Mouse (Mus musculus) liver, embryonic 13.5 days (tissue): ENCODE results near the gene Fam83g. TPM values are rescaled to one million over a fixed set of nuclear protein-coding genes. Genes with fewer than 3 reads are reported as not detected.

Experiments
- ATAC-seq: fragments of 200-750 bp; cut with Nextera tagmentation; 2 replicates; pipeline ENCODE4 v1.8.0; 2017; ENCODE audit warnings: low read depth, mild to moderate bottlenecking, moderate number of reproducible peaks, moderate library complexity
- DNase-seq: peaks from one replicate; pipeline ENCODE4 v3.0.0; 2022
- H3K27ac ChIP-seq: fragments of 300-500 bp; sonication (generic); 2 replicates; pipeline ENCODE4 v1.5.1; 2015; ENCODE audit warnings: moderate library complexity, mild to moderate bottlenecking, inconsistent platforms
- H3K27me3 ChIP-seq: fragments of 300-500 bp; sonication (generic); 2 replicates; pipeline ENCODE4 v1.6.1; 2015; ENCODE audit warnings: mild to moderate bottlenecking, inconsistent platforms
- H3K36me3 ChIP-seq: fragments of 300-500 bp; sonication (generic); 2 replicates; pipeline ENCODE4 v1.6.1; 2015; ENCODE audit warnings: mild to moderate bottlenecking, inconsistent platforms
- H3K4me1 ChIP-seq: fragments of 300-500 bp; sonication (generic); replicated peaks from 2 replicates; pipeline ENCODE4 v1.6.1; 2015; ENCODE audit warnings: inconsistent platforms
- H3K4me2 ChIP-seq: fragments of 300-500 bp; sonication (generic); 2 replicates; pipeline ENCODE4 v1.6.1; 2015; ENCODE audit warnings: inconsistent platforms, mild to moderate bottlenecking, moderate library complexity
- H3K4me3 ChIP-seq: fragments of 300-500 bp; sonication (generic); replicated peaks from 2 replicates; pipeline ENCODE4 v1.5.1; 2015; ENCODE audit warnings: mild to moderate bottlenecking, inconsistent platforms
- H3K9ac ChIP-seq: fragments of 300-500 bp; sonication (generic); 2 replicates; pipeline ENCODE4 v1.6.1; 2015; ENCODE audit warnings: mild to moderate bottlenecking, inconsistent platforms
- H3K9me3 ChIP-seq: fragments of 300-500 bp; sonication (generic); replicated peaks from 2 replicates; pipeline ENCODE4 v1.6.1; 2016; ENCODE audit warnings: inconsistent platforms
- WGBS: fragments of 180-500 bp; shearing (Covaris S2); methylation state at CpG from one replicate; pipeline ENCODE4 v1.1.7; 2015; ENCODE audit not compliant: insufficient replicate concordance; 5-methylcytosine and 5-hydroxymethylcytosine counted together
- polyA plus RNA-seq: library from polyadenylated mRNA; unstranded; fragments of >200 nt; fragmentation: Nextera tagmentation; extraction: Ambion mirVana; gene quantifications from 2 replicates; pipeline ENCODE4 v1.2.1, GENCODE M21; 2015

Gene Fam83g
- polyA plus RNA-seq, 1 experiment from 2014 or later, result 5.4 TPM

- Histone ChIP-seq H3K36me3 (no peaks in the 10 kb centered on the region), H3K4me2 (no peak overlapping the region), H3K9me3 (no peaks in the 10 kb centered on the region), H3K4me1 (no peaks in the 10 kb centered on the region; the same call in 1 of the 2 replicates), H3K9ac (no peak overlapping the region), H3K4me3 (no peak overlapping the region), H3K27ac (no peak overlapping the region), H3K27me3 (0 out of 2 replicates have a peak, but pooled peaks cover 4% of the 10 kb centered on the region)
- 55% methylated on average over 5 of the region's 5 CpGs for WGBS
- DNase-seq (no peak), ATAC-seq (no peak)
Observed at GRCm38 (mm10) chr11:61645357-61645857, 38.5 kb upstream of the Fam83g start.

- H3K4me2 ChIP-seq, result no peak overlapping the region
- 0 out of 2 replicates have a peak, but pooled peaks cover 4% of the 10 kb centered on the region for H3K27me3 ChIP-seq
- DNase-seq, result no peak
- no peaks in the 10 kb centered on the region; the same call in 1 of the 2 replicates for H3K4me1 ChIP-seq
- H3K36me3 ChIP-seq, result no peaks in the 10 kb centered on the region
- H3K27ac ChIP-seq, result no peak overlapping the region
- no peak overlapping the region for H3K9ac ChIP-seq
- 52% methylated on average over 2 of the region's 2 CpGs for WGBS
- no peaks in the 10 kb centered on the region for H3K9me3 ChIP-seq
- ATAC-seq, result no peak
- H3K4me3 ChIP-seq, result no peak overlapping the region
Observed at GRCm38 (mm10) chr11:61646499-61647039, 37.3 kb upstream of the Fam83g start.

GRCm38 (mm10) chr11:61647110-61647910 is 36.6 kb upstream of the Fam83g start:
- Histone ChIP-seq H3K4me1 (no peaks in the 10 kb centered on the region; the same call in 1 of the 2 replicates), H3K9ac (no peak overlapping the region), H3K4me3 (no peak overlapping the region), H3K4me2 (no peak overlapping the region), H3K27ac (no peak overlapping the region), H3K9me3 (no peaks in the 10 kb centered on the region), H3K27me3 (no peaks in the 10 kb centered on the region), H3K36me3 (no peaks in the 10 kb centered on the region)
- DNase-seq (no peak), ATAC-seq (no peak)
- WGBS, result 43% methylated on average over 10 of the region's 10 CpGs

- no peak overlapping the region for H3K4me3 ChIP-seq
- no peaks in the 10 kb centered on the region; the same call in 1 of the 2 replicates for H3K4me1 ChIP-seq
- ATAC-seq (no peak), DNase-seq (no peak)
- H3K4me2 ChIP-seq, result no peak overlapping the region
- no peaks in the 10 kb centered on the region for H3K27me3 ChIP-seq
- H3K36me3 ChIP-seq, result no peaks in the 10 kb centered on the region
- no peaks in the 10 kb centered on the region for H3K9me3 ChIP-seq
- no peak overlapping the region for H3K9ac ChIP-seq
- H3K27ac ChIP-seq, result no peak overlapping the region
- WGBS, result 36% methylated on average over 6 of the region's 6 CpGs
Observed at GRCm38 (mm10) chr11:61647956-61648748, 35.7 kb upstream of the Fam83g start.

- H3K9me3 ChIP-seq, result no peaks in the 10 kb centered on the region
- H3K36me3 ChIP-seq, result no peaks in the 10 kb centered on the region
- no peaks in the 10 kb centered on the region for H3K27me3 ChIP-seq
- H3K9ac ChIP-seq, result no peak overlapping the region
- no peak for ATAC-seq
- H3K4me2 ChIP-seq, result no peak overlapping the region
- H3K4me1 ChIP-seq, result no peaks in the 10 kb centered on the region
- WGBS, result 43% methylated on average over 7 of the region's 7 CpGs
- no peak overlapping the region for H3K4me3 ChIP-seq
- no peak overlapping the region for H3K27ac ChIP-seq
- DNase-seq, result no peak
Observed at GRCm38 (mm10) chr11:61648749-61649115, 35.2 kb upstream of the Fam83g start.

GRCm38 (mm10) chr11:61649163-61649580 is 34.7 kb upstream of the Fam83g start:
- Histone ChIP-seq H3K27me3 (no peaks in the 10 kb centered on the region), H3K9me3 (no peaks in the 10 kb centered on the region), H3K9ac (no peak overlapping the region), H3K27ac (no peak overlapping the region), H3K36me3 (no peaks in the 10 kb centered on the region), H3K4me1 (no peaks in the 10 kb centered on the region), H3K4me2 (no peak overlapping the region), H3K4me3 (no peak overlapping the region)
- ATAC-seq, result no peak
- WGBS, result 68% methylated on average over 5 of the region's 5 CpGs
- no peak for DNase-seq

GRCm38 (mm10) chr11:61649626-61650025 is 34.3 kb upstream of the Fam83g start:
- Histone ChIP-seq H3K27me3 (no peaks in the 10 kb centered on the region), H3K9me3 (no peaks in the 10 kb centered on the region), H3K4me3 (no peak overlapping the region), H3K4me1 (no peaks in the 10 kb centered on the region), H3K9ac (no peak overlapping the region), H3K36me3 (no peaks in the 10 kb centered on the region), H3K4me2 (no peak overlapping the region), H3K27ac (no peak overlapping the region)
- DNase-seq (no peak), ATAC-seq (no peak)
- WGBS, result 64% methylated on average over 4 of the region's 4 CpGs

- Histone ChIP-seq H3K4me1 (no peaks in the 10 kb centered on the region), H3K4me3 (no peak overlapping the region), H3K9me3 (no peaks in the 10 kb centered on the region), H3K9ac (no peak overlapping the region), H3K4me2 (no peak overlapping the region), H3K36me3 (no peaks in the 10 kb centered on the region), H3K27me3 (no peaks in the 10 kb centered on the region), H3K27ac (no peak overlapping the region)
- DNase-seq (no peak), ATAC-seq (no peak)
- 59% methylated on average over 9 of the region's 9 CpGs for WGBS
Observed at GRCm38 (mm10) chr11:61650470-61651265, 33.2 kb upstream of the Fam83g start.

GRCm38 (mm10) chr11:61652216-61652615 is 31.7 kb upstream of the Fam83g start:
- no peaks in the 10 kb centered on the region for H3K27me3 ChIP-seq
- H3K4me2 ChIP-seq, result no peak overlapping the region
- no peaks in the 10 kb centered on the region for H3K4me1 ChIP-seq
- H3K27ac ChIP-seq, result no peak overlapping the region
- ATAC-seq, result no peak
- H3K9ac ChIP-seq, result no peak overlapping the region
- no peak for DNase-seq
- H3K36me3 ChIP-seq, result no peaks in the 10 kb centered on the region
- WGBS, result 65% methylated on average over 5 of the region's 5 CpGs
- H3K9me3 ChIP-seq, result no peaks in the 10 kb centered on the region
- no peak overlapping the region for H3K4me3 ChIP-seq

GRCm38 (mm10) chr11:61652686-61653447 is 31.0 kb upstream of the Fam83g start, which contains the start of gene Grap:
Gene Grap (plus strand): TSS chr11:61653265.
- Histone ChIP-seq H3K9ac (no peak within 1 kb of the TSS), H3K27me3 (no peaks in the 10 kb centered on the region), H3K4me3 (peak within 1 kb of the TSS; percentile 20), H3K4me2 (peak within 1 kb of the TSS; percentile 2; the same call in 1 of the 2 replicates), H3K9me3 (no peaks in the 10 kb centered on the region), H3K27ac (no peak within 1 kb of the TSS), H3K4me1 (no peaks in the 10 kb centered on the region), H3K36me3 (no peaks in the 10 kb centered on the region)
- no peak for ATAC-seq
- 15% methylated on average over 10 of the region's 10 CpGs for WGBS
- no peak for DNase-seq
